Mouse (Mus musculus): ENCODE results near the gene Gapdhs.
A peak's percentile ranks its signal among the peaks of the same experiment; 100 is the strongest.
"Not testable (repeated sequence)": the region's sequence is repeated elsewhere in the genome, so short reads cannot be mapped to it uniquely, and the experiment has no call there.

The Gapdhs gene

DNA sequence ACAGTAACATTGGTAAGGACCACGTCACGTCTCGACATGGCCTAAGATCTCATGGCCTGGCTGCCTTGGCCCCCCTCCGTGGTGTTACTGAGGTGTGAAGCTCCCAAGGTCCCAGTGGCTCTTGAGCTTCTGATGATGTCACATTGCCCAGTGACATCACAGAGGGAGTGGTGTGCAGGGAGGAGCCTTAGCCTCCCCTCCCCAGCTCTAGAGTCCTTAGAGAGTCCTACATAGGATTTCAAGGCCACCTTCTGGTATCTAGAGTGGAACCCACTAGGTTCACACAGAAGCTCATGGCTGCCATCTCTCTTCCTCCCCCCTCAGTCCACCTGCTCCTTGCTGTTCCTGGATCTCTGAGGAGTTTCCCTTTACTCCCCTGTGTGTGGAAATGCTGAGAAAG, at the start of gene Gapdhs:
TSS of gene Gapdhs (minus strand) at position 65 of the 400 bp plus-strand sequence.
- DNase-seq (ENCODE audit: low spot score in 2 of 2) = not testable (repeated sequence)

DNA sequence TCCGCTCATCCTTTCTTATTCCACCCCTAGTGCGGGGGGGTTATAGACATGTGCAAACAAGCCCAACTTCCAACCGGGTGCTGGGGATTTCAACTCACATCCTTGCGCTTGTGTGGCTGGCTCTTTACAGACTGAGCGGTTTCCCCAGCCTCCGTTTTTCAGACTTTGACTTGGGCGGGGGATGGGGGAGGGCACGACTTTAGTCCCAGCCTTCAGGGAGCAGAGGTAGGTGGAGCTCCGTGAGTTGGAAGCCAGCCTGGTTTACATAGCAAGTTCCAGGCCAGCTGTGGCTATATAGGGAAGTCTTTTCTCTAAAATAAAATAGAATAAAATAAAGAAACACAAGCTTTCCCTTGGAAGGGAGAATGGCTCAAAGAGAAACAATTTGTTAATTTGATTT, 48.4 kb upstream of the Gapdhs start:
- no peak for DNase-seq (ENCODE audit: low spot score in 2 of 2)

DNA sequence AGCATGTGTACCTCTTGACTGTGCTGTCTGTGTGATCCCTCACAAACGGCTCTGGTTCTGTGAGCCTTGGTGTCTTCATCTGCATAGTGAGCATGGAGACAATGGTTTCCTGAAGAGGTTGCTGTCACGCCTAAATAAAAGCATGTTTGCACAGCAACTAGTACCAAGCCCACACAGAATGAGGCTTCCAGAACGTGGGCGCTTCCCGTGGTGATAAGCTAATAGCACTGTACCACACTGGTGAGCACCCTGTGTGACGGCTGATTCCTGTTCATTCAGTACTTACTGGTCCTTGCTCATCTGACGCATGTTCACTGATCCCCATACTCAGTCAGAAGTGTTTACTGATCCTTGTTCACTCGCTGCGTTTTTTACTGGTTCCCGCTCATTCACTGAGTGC, 46.7 kb upstream of the Gapdhs start:
- no peak for DNase-seq (ENCODE audit: low spot score in 2 of 2)

GRCm38 (mm10) chr7:30787377-30788022, 44.0 kb upstream of the Gapdhs start, which contains the start of gene Krtdap:
TSS of gene Krtdap (plus strand) at chr7:30787896.
- DNase-seq (ENCODE audit: low spot score in 2 of 2) = no peak

- DNase-seq (ENCODE audit: low spot score in 2 of 2) = no peak
Measured at GRCm38 (mm10) chr7:30785721-30786546, 42.5 kb upstream of the Gapdhs start.

DNA sequence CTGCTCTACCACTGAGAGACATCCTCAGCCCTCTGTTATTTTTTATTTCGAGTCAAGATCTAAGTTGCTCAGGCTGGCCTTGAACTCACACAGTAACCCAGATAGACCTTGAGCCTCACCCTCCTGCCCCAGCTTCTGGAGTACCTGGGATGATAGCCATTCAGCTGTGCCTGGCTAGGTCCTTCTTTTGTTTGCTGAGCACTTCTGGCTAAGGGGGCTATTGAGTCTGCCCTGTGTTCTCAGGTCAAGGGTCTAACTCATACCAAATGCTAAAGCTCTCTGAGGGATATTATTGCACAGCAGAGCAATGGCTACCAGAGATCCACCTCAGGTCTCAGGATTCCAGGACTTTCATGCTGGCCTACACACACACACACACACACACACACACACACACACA, 41.7 kb upstream of the Gapdhs start:
- DNase-seq (ENCODE audit: low spot score in 2 of 2) = no peak

DNA sequence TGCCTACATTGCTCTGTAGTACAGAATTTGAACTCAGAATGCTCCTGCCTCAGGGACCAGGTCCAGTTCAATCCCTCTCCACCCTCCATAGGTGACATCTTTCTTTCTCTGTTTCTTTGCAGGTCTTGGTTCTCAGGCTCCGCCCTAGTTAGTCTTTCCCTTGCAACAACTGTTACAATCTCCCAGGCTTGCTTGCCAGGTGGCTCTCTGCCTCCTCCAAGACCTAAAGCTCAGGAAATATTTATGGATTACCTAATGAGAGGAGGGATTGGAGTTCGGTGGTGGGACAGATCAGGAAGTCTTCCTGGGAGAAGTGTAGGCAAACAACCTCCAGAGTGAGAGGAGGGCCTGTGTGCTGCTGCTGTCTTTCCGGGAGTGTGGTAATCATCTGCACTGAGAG, 39.2 kb upstream of the Gapdhs start:
- no peak for DNase-seq (ENCODE audit: low spot score in 2 of 2)

DNA sequence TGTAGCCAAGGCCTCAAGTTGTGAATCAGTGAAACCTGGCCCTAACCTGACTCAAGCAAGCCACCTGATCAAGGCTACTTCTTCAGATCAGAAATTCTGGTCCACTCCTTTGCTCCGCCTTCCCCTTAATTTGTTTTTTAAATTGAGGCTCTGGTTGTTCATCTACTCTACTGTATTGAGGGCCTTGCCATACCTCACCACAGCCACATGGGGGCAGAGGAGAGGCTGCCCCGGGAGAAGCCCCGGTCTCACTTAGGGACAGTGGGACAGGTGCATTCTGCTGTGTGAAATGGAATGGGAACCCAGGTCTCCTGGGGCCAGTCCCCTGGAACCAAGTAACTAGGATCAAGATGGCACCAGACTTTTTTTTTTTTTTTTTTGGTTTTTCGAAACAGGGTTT, 38.3 kb upstream of the Gapdhs start:
- no peak for DNase-seq (ENCODE audit: low spot score in 2 of 2)

DNA sequence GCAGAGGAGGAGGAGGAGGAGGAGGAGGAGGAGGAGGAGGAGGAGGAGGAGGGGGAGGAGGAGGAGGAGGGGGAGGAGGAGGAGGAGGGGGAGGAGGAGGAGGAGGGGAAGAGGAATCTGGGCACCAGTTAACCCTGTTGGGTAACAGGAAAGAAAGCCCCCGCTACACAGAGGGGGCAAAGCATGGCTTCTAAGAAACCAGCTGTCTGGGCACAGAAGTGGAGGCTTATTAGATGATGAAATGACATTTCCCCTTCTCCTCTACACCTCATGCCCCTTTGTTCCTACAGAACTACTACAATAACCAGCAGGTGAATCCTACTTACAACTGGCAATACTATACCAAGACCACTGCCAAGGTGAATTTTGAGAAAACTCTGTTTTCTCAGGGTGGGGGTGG, 34.4 kb upstream of the Gapdhs start:
- no peak for DNase-seq (ENCODE audit: low spot score in 2 of 2)

GRCm38 (mm10) chr7:30777081-30777579, 33.6 kb upstream of the Gapdhs start:
- no peak for DNase-seq (ENCODE audit: low spot score in 2 of 2)

- DNase-seq (ENCODE audit: low spot score in 2 of 2) = no peak
Measured at GRCm38 (mm10) chr7:30776104-30776503, 32.6 kb upstream of the Gapdhs start.

- no peak for DNase-seq (ENCODE audit: low spot score in 2 of 2)
Measured at GRCm38 (mm10) chr7:30769236-30769635, 25.8 kb upstream of the Gapdhs start.

DNA sequence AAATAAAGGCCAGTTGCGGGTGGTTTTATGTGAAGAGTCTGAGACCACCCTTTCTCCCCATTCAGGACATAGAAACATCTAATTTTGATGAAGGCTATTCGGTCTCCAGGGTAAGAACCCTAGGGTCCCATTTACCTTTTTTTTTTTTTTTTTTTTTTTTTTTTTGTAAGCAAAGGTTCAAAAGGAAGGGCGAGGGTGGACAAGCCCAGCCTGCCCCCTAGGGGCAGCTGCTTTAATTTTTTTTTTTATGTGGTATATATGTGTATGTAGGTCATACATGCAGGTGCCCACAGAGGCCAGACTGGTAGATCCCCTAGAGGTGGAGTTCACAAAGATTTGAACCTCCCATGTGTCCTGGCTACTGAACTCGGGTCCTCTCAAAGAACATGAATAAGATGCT, 22.9 kb upstream of the Gapdhs start:
- no peak for DNase-seq (ENCODE audit: low spot score in 2 of 2)

GRCm38 (mm10) chr7:30765173-30765572, 21.7 kb upstream of the Gapdhs start:
- no peak for DNase-seq (ENCODE audit: low spot score in 2 of 2)

- no peak for DNase-seq (ENCODE audit: low spot score in 2 of 2)
Measured at GRCm38 (mm10) chr7:30763456-30763855, 20.0 kb upstream of the Gapdhs start, which contains the start of gene Dmkn. TSS of gene Dmkn (plus strand) at chr7:30763756.

DNA sequence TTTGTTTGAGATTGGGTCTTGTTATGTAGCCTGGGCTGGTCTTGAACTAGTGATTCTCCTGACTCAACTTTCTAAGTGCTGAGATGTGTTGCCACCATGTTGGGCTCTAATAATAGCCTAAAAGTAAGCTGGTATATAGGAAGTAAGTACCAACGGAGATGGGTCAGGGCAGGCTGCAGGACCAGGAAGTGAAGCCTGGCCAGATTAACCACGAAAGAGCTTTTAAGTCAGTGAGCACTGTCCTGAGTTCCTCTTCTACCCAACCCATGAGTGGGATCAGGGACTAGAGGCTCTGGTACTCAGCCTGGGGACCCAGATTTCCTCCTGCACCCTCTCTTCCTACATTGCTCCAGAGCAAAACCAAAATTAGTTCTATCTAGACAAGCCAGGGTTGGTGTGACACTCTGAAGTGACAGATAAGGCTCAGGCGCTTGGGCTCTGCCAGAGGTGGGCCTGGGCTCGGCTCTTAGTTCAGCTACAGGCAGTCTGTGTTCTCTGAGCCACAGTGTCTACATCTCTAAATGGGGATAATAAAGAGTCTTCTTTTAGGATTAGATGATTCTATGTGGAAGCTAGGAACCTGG, 18.4 kb upstream of the Gapdhs start:
- peak in 1 of 2 experiments; percentile 12 for DNase-seq (ENCODE audit: low spot score in 2 of 2)

DNA sequence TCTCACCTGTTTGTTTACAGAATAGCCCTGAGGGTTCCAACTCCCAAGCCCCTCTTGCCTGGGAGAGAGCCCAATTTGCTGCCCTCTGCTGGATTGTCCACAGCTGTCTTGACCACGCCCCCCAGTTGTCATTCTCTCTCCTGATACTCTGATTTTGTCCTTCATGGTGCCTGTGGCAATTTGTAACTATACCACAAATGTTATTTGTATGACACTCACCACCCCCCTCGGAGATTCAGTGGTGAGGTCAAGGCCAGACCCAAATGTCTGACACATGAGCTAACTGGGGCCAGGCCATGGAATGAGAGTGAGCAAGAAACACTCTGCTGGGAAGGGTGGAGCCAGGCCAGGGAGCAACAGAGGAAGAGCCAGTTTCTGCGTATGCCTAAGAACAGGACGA, 15.4 kb upstream of the Gapdhs start:
- no peak for DNase-seq (ENCODE audit: low spot score in 2 of 2)

GRCm38 (mm10) chr7:30757001-30757400, 13.5 kb upstream of the Gapdhs start:
- no peak for DNase-seq (ENCODE audit: low spot score in 2 of 2)

DNA sequence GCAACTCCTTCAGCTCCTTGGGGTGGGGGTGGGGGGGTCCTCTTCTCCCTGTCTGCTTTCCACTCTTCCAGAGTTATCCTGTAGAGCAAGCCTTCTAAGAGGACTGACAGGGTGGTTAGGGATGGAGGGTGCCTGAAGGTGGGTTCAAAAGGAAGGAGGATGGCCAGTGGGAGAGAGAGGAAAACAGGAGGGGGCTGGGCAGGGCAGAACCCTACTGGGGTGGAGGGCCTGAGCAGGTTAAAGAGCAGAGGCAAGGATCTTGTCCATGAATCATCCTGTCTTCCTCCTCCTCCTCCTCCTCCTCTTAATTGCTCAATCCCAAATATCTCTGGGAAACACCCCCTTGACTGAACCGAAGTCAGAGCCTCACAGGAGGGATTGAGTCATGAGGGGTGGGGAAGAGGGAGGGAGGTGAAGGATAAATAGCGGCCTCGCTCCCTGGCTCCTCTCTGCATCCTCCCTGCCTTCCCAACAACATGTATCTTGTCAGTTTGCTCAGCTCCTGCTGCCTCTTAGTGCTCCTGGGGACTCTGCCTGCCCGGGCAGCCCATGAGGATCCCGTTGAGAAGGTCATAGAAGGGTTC, 7.7 kb upstream of the Gapdhs start, which contains the start of gene Sbsn:
TSS of gene Sbsn (plus strand) at position 386 of the 584 bp plus-strand sequence.
- DNase-seq (ENCODE audit: low spot score in 2 of 2) = no peak

DNA sequence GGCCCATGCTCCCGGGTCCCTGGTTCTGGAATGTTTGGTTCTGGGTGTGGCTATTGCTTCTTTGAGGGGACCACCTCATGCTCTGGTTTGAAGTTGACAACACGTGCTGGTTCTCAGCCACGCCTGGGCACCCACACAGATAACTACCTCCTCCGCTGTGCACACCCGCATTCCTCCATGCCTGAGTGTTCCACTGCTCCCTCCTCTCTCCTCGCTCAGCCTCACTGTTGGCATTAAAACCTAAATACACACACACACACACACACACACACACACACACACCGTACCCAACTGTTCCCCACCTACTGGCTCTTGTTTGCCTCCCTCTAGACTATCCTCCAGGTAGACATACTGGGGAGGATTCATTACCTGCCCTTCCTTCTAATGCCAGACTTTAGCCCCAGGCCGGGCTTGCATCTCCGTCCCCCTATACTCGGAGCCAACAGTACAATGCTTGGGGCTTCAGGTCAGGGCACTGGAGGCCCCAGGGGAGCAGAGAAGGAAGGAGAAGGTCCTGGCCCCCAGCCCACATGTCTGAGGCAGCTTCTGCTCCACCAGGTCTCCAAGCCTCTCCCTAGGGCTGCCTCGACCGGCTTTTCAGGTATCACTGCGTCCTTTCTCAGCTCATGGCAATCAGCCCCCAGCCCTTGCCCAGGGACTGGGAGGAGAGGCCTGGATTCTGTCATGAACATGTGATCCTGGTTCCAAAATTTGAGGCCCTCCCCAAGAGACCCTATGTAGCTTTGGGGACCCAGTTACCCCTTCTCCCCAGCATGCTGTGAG, 6.5 kb upstream of the Gapdhs start:
- DNase-seq (ENCODE audit: low spot score in 2 of 2) = no peak

DNA sequence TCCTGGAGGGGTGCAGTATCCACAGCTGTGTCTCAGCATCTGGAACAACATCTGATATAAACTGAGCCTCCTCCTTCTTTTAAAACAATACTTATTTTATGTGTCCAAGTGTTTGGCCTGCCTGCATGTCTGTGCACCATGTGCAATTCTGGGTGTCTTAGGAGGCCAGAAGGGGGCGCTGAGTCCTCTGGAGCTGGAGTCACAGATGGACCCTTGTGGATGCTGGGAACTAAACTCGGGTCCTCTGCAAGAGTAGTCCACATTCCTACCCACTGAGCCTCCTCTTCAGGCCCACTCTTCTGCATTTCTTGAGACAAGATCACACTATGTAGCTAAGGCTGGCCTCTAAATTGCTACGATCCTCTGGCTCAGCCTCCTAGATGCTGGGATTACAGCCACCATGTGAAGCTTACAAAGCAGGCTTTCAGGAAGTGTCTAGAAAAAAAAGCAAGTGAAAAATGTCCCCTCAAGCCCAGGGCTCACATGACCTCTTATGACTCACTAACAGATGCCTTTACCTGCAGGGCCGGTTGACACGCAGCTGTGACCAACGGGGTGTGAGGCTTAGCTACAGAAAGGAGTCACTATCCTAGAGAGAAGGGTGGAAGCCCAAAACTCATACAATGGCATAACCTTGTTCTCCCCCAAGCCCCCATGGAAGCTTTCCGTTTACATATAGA, 4.2 kb upstream of the Gapdhs start:
- no peak for DNase-seq (ENCODE audit: low spot score in 2 of 2)
